Mouse (Mus musculus) bone marrow macrophage, adult 2 months (primary cell): ENCODE measurements at regions not wholly inside any gene's neighbourhood (a gene's known extent, or its start where the extent isn't known, plus 50 kb on each side); places are given as distances from the start of the nearest gene placed in this dataset.

Experiments
- CTCF ChIP-seq: IDR thresholded peaks from 2 replicates; pipeline ENCODE4 v1.5.1; 2012; ENCODE audit warnings: low read depth, mild to moderate bottlenecking, low read length, moderate library complexity
- POLR2A ChIP-seq: IDR thresholded peaks from 2 replicates; pipeline ENCODE4 v1.6.1; 2012; ENCODE audit warnings: mild to moderate bottlenecking, low read depth, low read length, borderline replicate concordance

- no peak for TF ChIP-seq CTCF
- no peak for TF ChIP-seq POLR2A
Measured at GRCm38 (mm10) chr8:78890571-78890970, 69.6 kb upstream of the Lsm6 start.
